Mouse (Mus musculus) natural killer cell, adult 2 months (primary cell): ENCODE measurements around the gene Cpeb3.
"Not testable (repeated sequence)": the region's sequence is repeated elsewhere in the genome, so short reads cannot be mapped to it uniquely, and the experiment has no call there.

ENCODE experiments used
- DNase-seq, 2 experiments: peaks; one replicate each; pipeline ENCODE4 v3.0.0; 2022; ENCODE audit warnings: low spot score in 2 of 2

Cpeb3 gene

GRCm38 (mm10) chr19:37207303-37208175, 862 bp downstream of the Cpeb3 start, which contains the start of gene March5:
Gene March5 (plus strand): TSS chr19:37207543.
- peak; percentile 59 to 75 for DNase-seq

- peak; percentile 15 to 24 for DNase-seq
These were observed 1.6 kb downstream of the Cpeb3 start for GRCm38 (mm10) chr19:37206641-37207302.

GRCm38 (mm10) chr19:37205155-37205554, 3.2 kb downstream of the Cpeb3 start:
- not testable (repeated sequence) for DNase-seq

GRCm38 (mm10) chr19:37203371-37203770, 5.0 kb downstream of the Cpeb3 start:
- no peak for DNase-seq

- DNase-seq: no peak
These were observed 8.5 kb downstream of the Cpeb3 start for GRCm38 (mm10) chr19:37199889-37200288.

- no peak for DNase-seq
These were observed 10.1 kb downstream of the Cpeb3 start for GRCm38 (mm10) chr19:37198165-37198880.

- DNase-seq: no peak
These were observed 15.8 kb downstream of the Cpeb3 start for GRCm38 (mm10) chr19:37192475-37193058.

- DNase-seq: no peak
These were observed 19.9 kb downstream of the Cpeb3 start for GRCm38 (mm10) chr19:37188366-37188948.

GRCm38 (mm10) chr19:37177819-37178708, 30.3 kb downstream of the Cpeb3 start:
- DNase-seq: peak; percentile 6 to 10

- DNase-seq: no peak
These were observed 31.4 kb downstream of the Cpeb3 start for GRCm38 (mm10) chr19:37176879-37177462.

- no peak for DNase-seq
These were observed 32.5 kb downstream of the Cpeb3 start for GRCm38 (mm10) chr19:37175919-37176318.

- peak in 1 of 2 experiments; percentile 7 for DNase-seq
These were observed 33.0 kb downstream of the Cpeb3 start for GRCm38 (mm10) chr19:37175436-37175805.

- DNase-seq: peak; percentile 3 to 36
These were observed 33.5 kb downstream of the Cpeb3 start for GRCm38 (mm10) chr19:37174716-37175435.

GRCm38 (mm10) chr19:37174116-37174715, 34.2 kb downstream of the Cpeb3 start:
- DNase-seq: peak; percentile 7 to 19

GRCm38 (mm10) chr19:37173331-37174115, 34.9 kb downstream of the Cpeb3 start:
- no peak for DNase-seq

GRCm38 (mm10) chr19:37172566-37173130, 35.8 kb downstream of the Cpeb3 start:
- DNase-seq: no peak

GRCm38 (mm10) chr19:37172096-37172495, 36.3 kb downstream of the Cpeb3 start:
- no peak for DNase-seq
